Mouse (Mus musculus) embryonic facial prominence, embryonic 12.5 days (tissue): ENCODE results near the gene Gm45623. TPM values are rescaled to one million over a fixed set of nuclear protein-coding genes. Genes with fewer than 3 reads are reported as not detected.

ENCODE experiments used
- ATAC-seq: fragments of 200-750 bp; cut with Nextera tagmentation; 2 replicates; pipeline ENCODE4 v1.8.0; 2017; ENCODE audit not compliant: insufficient number of reproducible peaks, insufficient read depth, low FRiP score, low TSS enrichment
- H3K27ac ChIP-seq: fragments of 300-500 bp; sonication (generic); 2 replicates; pipeline ENCODE4 v1.5.1; 2016; ENCODE audit warnings: mild to moderate bottlenecking
- H3K27me3 ChIP-seq: fragments of 300-500 bp; sonication (generic); 2 replicates; pipeline ENCODE4 v1.6.1; 2016; ENCODE audit warnings: mild to moderate bottlenecking, moderate library complexity
- H3K36me3 ChIP-seq: fragments of 300-500 bp; sonication (generic); 2 replicates; pipeline ENCODE4 v1.6.1; 2016; ENCODE audit warnings: mild to moderate bottlenecking
- H3K4me1 ChIP-seq: fragments of 300-500 bp; sonication (generic); 2 replicates; pipeline ENCODE4 v1.6.1; 2016
- H3K4me2 ChIP-seq: fragments of 300-500 bp; sonication (generic); replicated peaks from 2 replicates; pipeline ENCODE4 v1.6.1; 2016; ENCODE audit warnings: mild to moderate bottlenecking, moderate library complexity
- H3K4me3 ChIP-seq: fragments of 300-500 bp; sonication (generic); 2 replicates; pipeline ENCODE4 v1.5.1; 2016; ENCODE audit warnings: mild to moderate bottlenecking
- H3K9ac ChIP-seq: fragments of 300-500 bp; sonication (generic); 2 replicates; pipeline ENCODE4 v1.6.1; 2016; ENCODE audit warnings: mild to moderate bottlenecking, moderate library complexity
- H3K9me3 ChIP-seq: fragments of 300-500 bp; sonication (generic); 2 replicates; pipeline ENCODE4 v1.6.1; 2016; ENCODE audit warnings: mild to moderate bottlenecking, moderate library complexity
- WGBS: fragments of 180-500 bp; shearing (Covaris S2); methylation state at CpG from one replicate; pipeline ENCODE4 v1.1.7; 2016; 5-methylcytosine and 5-hydroxymethylcytosine counted together
- polyA plus RNA-seq: library from polyadenylated mRNA; unstranded; fragments of >200 nt; fragmentation: Nextera tagmentation; extraction: Ambion mirVana; gene quantifications from 2 replicates; pipeline ENCODE4 v1.2.1, GENCODE M21; 2016

Gene Gm45623
- polyA plus RNA-seq, 1 experiment from 2014 or later = 0.47 TPM

GRCm38 (mm10) chr13:56712221-56712620 is 41.4 kb downstream of the Gm45623 start:
- no peaks in the 10 kb centered on the region for H3K9me3 ChIP-seq
- peaks cover 14% of the 10 kb centered on the region for H3K4me1 ChIP-seq
- no peaks in the 10 kb centered on the region for H3K27me3 ChIP-seq
- H3K9ac ChIP-seq = no peak overlapping the region
- ATAC-seq = no peak
- H3K36me3 ChIP-seq = peaks cover 14% of the 10 kb centered on the region
- H3K4me3 ChIP-seq = no peak overlapping the region
- no peak overlapping the region for H3K4me2 ChIP-seq
- 99% methylated on average over 2 of the region's 2 CpGs for WGBS
- H3K27ac ChIP-seq = no peak overlapping the region

GRCm38 (mm10) chr13:56710620-56711019 is 43.0 kb downstream of the Gm45623 start:
- Histone ChIP-seq H3K27ac (no peak overlapping the region), H3K36me3 (peaks cover 17% of the 10 kb centered on the region), H3K4me3 (no peak overlapping the region), H3K9ac (no peak overlapping the region), H3K4me1 (peaks cover 22% of the 10 kb centered on the region), H3K9me3 (no peaks in the 10 kb centered on the region), H3K27me3 (no peaks in the 10 kb centered on the region), H3K4me2 (no peak overlapping the region)
- 61% methylated on average over 2 of the region's 2 CpGs for WGBS
- no peak for ATAC-seq

GRCm38 (mm10) chr13:56707606-56708005 is 46.0 kb downstream of the Gm45623 start:
- Histone ChIP-seq H3K4me1 (peaks cover 37% of the 10 kb centered on the region), H3K4me2 (no peak overlapping the region), H3K4me3 (no peak overlapping the region), H3K9me3 (no peaks in the 10 kb centered on the region), H3K9ac (no peak overlapping the region), H3K36me3 (peaks cover 16% of the 10 kb centered on the region), H3K27me3 (no peaks in the 10 kb centered on the region), H3K27ac (no peak overlapping the region; the same call in 1 of the 2 replicates)
- ATAC-seq = no peak
- WGBS = 78% methylated on average over 4 of the region's 4 CpGs

GRCm38 (mm10) chr13:56707111-56707510 is 46.5 kb downstream of the Gm45623 start:
- Histone ChIP-seq H3K4me3 (no peak overlapping the region), H3K4me2 (no peak overlapping the region), H3K36me3 (peaks cover 11% of the 10 kb centered on the region), H3K4me1 (peaks cover 37% of the 10 kb centered on the region), H3K27me3 (no peaks in the 10 kb centered on the region), H3K27ac (no peak overlapping the region), H3K9me3 (no peaks in the 10 kb centered on the region), H3K9ac (no peak overlapping the region)
- ATAC-seq = no peak
- 93% methylated on average over 4 of the region's 4 CpGs for WGBS

GRCm38 (mm10) chr13:56704596-56704995 is 49.0 kb downstream of the Gm45623 start:
- WGBS = 61% methylated on average over 2 of the region's 2 CpGs
- Histone ChIP-seq H3K27me3 (no peaks in the 10 kb centered on the region), H3K9ac (peak overlapping the region; percentile 97; the same call in 1 of the 2 replicates), H3K9me3 (no peaks in the 10 kb centered on the region), H3K4me2 (peak overlapping the region; percentile 64), H3K4me1 (peaks cover 38% of the 10 kb centered on the region), H3K4me3 (peak overlapping the region; percentile 86), H3K27ac (no peak overlapping the region), H3K36me3 (peaks cover 10% of the 10 kb centered on the region; the same call in 1 of the 2 replicates)
- ATAC-seq = no peak

GRCm38 (mm10) chr13:56703871-56704321 is 49.7 kb downstream of the Gm45623 start:
- Histone ChIP-seq H3K9ac (peak overlapping the region; percentile 97), H3K4me2 (peak overlapping the region; percentile 64), H3K4me1 (peaks cover 41% of the 10 kb centered on the region), H3K27me3 (no peaks in the 10 kb centered on the region), H3K4me3 (peak overlapping the region; percentile 86), H3K27ac (peak overlapping the region; percentile 99), H3K36me3 (peaks cover 10% of the 10 kb centered on the region; the same call in 1 of the 2 replicates), H3K9me3 (no peaks in the 10 kb centered on the region)
- ATAC-seq = no peak
- under 1% methylated on average over 11 of the region's 11 CpGs for whole genome bisulfite sequencing

- Histone ChIP-seq H3K9me3 (no peaks in the 10 kb centered on the region), H3K36me3 (peaks cover 10% of the 10 kb centered on the region; the same call in 1 of the 2 replicates), H3K4me3 (peak overlapping the region; percentile 86), H3K9ac (peak overlapping the region; percentile 97), H3K27me3 (no peaks in the 10 kb centered on the region), H3K4me1 (peaks cover 47% of the 10 kb centered on the region), H3K4me2 (peak overlapping the region; percentile 64), H3K27ac (peak overlapping the region; percentile 99)
- ATAC-seq = peak; percentile 70
- WGBS = under 1% methylated on average over 78 of the region's 80 CpGs
Observed at GRCm38 (mm10) chr13:56703222-56703870, 50.3 kb downstream of the Gm45623 start.

- 2% methylated on average over 61 of the region's 62 CpGs for WGBS
- Histone ChIP-seq H3K9ac (peak within 1 kb of the TSS; percentile 97), H3K4me3 (peak within 1 kb of the TSS; percentile 86), H3K4me1 (peaks cover 50% of the 10 kb centered on the region), H3K27ac (peak within 1 kb of the TSS; percentile 99), H3K27me3 (no peaks in the 10 kb centered on the region), H3K4me2 (peak within 1 kb of the TSS; percentile 64), H3K9me3 (no peaks in the 10 kb centered on the region), H3K36me3 (peaks cover 7% of the 10 kb centered on the region; the same call in 1 of the 2 replicates)
- ATAC-seq = peak; percentile 84
Observed at GRCm38 (mm10) chr13:56702469-56703221, 51.0 kb downstream of the Gm45623 start, which contains the start of gene Smad5. Gene Smad5 (plus strand): TSS chr13:56703010.

Other genes starting within 250 kb of the Gm45623 start
- gene Fbxl21, start 231.4 kb downstream of the Gm45623 start, polyA plus RNA-seq = 2.8 and 3.4 TPM in 2 replicates
- gene Lect2, start 205.3 kb downstream of the Gm45623 start, polyA plus RNA-seq = not detected in 2 replicates
- 120 and 121 TPM in 2 replicates for gene Tgfbi, start 144.3 kb downstream of the Gm45623 start, polyA plus RNA-seq
- 46.0 and 46.3 TPM in 2 replicates for gene Smad5, start 50.8 kb downstream of the Gm45623 start, polyA plus RNA-seq
- 0.10 and 0.12 TPM in 2 replicates for gene Trpc7, start 142.2 kb upstream of the Gm45623 start, polyA plus RNA-seq